Mouse (Mus musculus) mouse embryonic stem cell (cell line): ENCODE results near the gene Shisa7.
"Not testable (repeated sequence)": the region's sequence is repeated elsewhere in the genome, so short reads cannot be mapped to it uniquely, and the experiment has no call there.

ENCODE experiments used
- in situ Hi-C, 2 experiments: fragments of 300-500 bp; cut with MboI; formaldehyde crosslinking; loops; 1 replicate in 1 of 2; 3 replicates in 1 of 2; pipeline ENCODE4 v1.14.3; 2019 to 2020; ENCODE audit warnings: low sequenced_read_pairs in 2 of 2, low pct_unique_long_range_greater_than_20kb in 1 of 2, mixed read lengths in 1 of 2; ENCODE audit not compliant: unreplicated experiment in 1 of 2

Gene Shisa7

DNA sequence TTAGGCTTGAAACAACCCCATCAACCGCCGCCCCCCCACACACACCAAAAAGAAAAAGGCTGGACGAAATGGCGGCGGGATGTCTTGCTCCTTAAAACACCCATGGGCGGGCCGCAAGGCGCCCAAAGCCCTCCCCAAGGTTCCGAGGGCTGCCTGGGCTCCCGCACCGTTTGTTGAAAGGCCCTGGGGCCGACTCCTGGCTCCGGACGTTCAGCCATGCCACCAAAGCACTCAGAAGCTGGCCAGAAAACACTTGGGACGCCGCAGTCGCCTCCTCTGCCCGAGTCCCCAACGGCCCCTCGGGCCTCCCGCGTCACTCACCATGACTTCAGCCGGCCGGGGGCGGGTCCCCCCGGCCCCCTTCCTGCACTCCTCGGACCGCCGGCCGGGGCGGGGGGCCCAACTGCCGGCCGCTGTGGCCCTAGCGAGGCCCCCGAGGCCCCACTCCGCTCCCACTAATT lies 32.6 kb downstream of the Shisa7 start:
- in situ Hi-C loops = no loop called here

DNA sequence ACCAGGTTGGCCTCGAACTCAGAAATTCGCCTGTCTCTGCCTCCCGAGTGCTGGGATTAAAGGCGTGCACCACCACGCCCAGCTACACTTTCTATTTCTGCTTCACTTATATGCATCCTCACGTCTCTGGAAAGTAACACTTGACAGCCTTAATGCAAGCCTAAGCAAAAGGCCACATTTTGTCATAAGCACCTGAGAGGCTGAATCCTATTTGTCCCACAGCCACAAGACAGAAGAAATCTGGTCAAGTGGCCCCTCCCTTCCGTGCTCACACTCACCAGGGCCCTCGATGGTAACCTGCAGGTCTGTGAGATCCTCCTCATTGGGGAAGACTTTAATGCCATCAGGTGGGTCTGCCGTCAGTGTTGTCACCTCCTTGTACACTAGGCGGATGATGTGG lies 33.4 kb downstream of the Shisa7 start:
- in situ Hi-C loops = not testable (repeated sequence)

DNA sequence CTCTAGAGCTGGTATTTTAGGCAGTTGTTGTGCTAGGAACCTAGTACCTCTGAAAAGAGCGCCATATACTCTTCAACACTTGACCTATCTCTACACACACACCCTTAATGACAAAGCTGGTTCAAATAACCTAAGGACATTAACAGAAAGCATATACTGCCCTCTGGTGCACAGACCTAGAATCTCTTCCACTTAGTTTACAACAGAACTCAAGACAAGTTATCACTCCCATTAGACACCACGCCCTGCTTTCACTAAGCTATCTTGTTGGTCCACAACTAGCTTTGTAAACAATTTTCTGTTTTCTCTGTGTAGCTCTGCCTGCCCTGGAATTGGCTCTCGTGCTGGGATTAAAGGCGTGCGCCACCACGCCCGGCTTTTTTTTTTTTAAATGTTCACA lies 37.8 kb downstream of the Shisa7 start:
- in situ Hi-C loops = no loop called here

DNA sequence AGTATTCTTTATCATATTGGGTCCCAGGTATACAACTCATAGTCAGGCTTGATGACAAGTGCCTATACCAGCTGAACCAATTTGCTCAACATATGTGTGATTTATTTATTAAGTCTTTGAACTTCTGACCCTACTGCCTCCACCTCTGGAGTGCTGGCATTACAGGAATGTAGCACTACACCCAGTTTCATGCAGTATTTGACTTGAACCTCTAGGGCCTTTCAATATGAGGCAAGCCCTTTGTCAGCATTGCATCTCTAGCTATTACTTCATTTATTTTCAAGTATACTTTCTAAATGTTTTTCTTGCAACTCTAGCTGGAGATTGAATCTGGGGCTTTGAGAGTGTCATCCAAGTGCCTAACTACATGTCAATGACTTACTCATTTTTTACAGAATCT lies 42.2 kb downstream of the Shisa7 start:
- in situ Hi-C loops = no loop called here

DNA sequence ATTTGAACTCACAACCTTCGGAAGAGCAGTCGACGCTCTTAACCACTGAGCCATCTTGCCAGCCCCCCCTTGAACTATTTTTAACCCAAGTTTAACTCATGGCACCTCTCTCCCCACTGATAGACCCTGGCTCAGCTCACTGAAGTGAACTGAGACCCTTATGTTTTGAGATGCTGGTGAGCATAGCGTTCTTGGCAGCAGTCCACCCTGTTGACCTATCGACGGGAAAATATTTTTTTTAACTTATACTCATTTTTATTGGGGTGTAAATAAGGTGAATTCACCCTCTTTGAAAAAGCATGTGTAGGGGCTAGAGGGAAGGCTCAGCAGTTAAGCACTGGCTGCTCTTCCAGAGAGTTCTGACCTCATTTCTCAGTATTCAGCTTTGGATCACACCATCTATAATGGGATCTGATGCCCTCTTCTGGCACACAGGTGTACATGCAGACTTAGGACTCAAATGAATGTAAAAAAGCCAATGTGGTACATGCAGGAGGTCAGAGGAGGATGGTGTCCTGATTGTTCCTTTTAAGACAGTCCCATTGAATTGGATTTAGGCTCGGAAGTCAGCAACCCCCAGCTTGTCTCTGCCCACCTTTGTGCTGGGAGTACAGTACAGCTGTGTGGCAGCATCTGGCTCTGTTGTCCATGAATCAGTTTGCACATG lies 48.6 kb downstream of the Shisa7 start:
- in situ Hi-C loops = no loop called here

DNA sequence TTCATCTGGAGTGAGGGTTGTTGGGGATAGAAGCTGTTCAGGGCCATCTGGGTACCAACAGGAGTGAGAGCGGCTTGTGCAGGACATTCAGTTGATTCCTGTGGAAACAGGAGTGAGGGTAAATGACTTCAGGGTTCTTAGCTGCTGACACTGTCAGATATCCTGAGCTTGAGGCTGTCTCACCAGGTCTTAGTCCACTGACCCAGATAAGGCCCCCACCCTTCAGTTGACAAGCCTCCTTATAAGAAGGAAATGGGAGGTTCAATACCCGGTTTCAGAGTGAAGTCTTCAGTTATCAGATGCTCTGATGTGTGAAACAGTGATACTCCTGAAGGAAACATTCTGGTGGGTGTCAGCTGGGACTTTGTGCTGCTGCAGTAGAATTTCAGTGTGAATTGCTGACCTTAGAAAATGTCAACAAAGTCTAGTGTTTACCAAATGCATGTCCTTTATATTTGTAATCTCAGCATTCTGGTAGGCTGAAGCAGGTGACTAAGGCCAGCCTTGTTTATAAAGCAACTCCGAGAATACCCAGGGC lies 49.8 kb downstream of the Shisa7 start:
- in situ Hi-C loops = no loop called here

DNA sequence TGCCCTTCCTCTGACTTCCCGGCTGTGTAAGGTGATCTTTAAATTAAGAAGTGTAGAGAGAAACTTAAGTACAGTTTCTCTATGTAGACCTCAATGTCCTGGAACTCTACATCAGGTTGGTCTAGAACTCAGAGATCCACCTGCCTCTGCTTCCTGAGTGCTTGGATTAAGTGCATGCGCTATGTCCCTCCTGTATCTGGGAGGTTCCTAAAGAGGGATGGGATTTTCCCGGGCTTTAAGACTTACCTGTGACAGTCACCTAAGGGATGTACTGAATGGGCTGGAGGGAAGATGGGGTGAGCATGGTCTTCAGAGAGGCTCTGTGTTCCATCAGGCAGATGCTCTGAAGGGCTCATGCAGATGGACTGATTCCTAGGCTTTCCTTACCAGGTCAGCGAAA lies 50.8 kb downstream of the Shisa7 start:
- in situ Hi-C loops = no loop called here

DNA sequence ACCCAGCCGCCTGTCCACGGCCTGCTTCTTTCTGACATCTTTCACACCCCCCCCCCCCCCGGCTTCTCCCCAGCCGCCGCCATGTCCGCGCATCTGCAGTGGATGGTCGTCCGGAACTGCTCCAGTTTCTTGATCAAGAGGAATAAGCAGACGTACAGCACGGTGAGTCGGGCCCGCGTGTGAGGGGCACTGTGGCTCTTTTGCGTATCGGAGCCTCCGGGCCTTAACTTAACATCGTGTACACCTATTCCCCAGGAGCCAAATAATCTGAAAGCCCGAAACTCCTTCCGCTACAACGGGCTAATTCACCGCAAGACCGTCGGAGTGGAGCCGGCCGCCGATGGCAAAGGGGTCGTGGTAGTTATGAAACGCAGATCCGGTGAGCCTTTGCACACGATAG lies 51.2 kb downstream of the Shisa7 start:
- in situ Hi-C loops = not testable (repeated sequence)

DNA sequence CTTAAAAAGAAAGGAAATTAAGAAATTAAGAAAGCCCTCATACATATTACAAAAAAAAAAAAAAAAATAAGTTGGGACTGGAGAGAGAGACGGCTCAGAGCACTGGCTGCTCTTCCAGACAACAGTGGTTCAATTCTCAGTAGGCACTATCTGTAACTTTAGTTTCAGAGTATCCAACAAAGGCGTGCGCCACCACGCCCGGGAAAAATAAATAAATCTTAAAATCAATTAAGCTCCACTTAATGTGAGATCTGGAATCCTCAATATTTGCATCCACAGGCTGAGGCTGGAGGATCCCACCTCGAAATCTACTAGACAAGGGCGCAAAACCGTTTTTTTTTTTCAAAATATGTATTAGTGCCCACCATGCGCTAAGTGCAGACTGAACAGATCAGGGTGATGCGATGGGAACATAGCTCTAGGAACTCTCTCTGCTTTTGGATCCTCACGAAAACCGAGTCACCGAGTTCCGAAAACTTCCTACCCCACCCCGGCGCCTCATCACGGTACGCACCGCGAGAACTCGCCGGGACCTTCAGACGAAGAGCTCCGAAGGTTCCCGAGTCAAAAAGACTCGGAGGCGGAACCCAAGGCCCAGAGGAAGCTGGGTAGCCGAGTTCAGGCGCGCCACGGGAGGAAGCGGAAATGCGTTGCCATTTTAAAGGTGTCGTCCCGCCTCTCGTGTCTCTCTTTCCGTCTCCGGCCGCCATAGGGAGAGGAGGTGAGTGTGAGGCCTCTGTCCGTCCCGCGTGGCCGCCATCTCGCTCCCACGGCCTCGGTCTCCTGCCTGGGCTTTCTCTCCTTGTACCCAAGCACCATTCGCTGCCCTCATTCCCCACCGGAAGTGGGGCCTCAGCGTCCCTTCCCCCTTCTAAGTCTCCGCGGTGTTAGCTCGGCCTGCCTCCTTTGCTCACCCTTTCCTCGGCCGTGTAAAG lies 52.0 kb downstream of the Shisa7 start, which contains the start of gene Rpl28:
Gene Rpl28, plus strand, starts transcription at position 597 of the 935 bp plus-strand sequence.
- in situ Hi-C loops = no loop called here

DNA sequence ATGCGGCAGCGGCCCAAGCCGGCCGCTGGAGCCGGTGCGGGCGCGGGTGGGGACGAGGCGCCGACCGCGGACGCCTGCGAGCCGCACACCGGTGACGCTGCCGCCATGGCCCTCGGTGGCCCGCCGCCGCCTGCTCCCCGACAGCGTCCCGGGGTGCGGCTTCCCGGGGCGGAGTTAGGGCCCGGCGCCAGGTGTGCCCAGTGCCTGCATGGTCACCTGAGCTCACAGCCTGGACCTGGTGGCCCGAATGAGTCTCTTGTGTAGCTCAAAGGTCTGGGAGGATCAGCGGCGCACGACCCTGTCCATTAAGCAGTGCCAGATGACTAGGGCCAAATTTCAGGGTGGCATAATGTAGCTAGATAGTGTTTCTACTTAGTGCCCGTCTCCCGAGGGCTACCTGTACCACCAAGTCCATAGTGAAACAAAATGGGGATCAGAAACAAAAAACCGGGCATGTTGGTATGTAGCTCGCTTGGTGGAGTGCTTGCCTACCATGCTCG lies 55.0 kb downstream of the Shisa7 start, which contains the start of gene Tmem238:
Gene Tmem238, minus strand, starts transcription at position 221 of the 500 bp plus-strand sequence.
- in situ Hi-C loops = no loop called here

DNA sequence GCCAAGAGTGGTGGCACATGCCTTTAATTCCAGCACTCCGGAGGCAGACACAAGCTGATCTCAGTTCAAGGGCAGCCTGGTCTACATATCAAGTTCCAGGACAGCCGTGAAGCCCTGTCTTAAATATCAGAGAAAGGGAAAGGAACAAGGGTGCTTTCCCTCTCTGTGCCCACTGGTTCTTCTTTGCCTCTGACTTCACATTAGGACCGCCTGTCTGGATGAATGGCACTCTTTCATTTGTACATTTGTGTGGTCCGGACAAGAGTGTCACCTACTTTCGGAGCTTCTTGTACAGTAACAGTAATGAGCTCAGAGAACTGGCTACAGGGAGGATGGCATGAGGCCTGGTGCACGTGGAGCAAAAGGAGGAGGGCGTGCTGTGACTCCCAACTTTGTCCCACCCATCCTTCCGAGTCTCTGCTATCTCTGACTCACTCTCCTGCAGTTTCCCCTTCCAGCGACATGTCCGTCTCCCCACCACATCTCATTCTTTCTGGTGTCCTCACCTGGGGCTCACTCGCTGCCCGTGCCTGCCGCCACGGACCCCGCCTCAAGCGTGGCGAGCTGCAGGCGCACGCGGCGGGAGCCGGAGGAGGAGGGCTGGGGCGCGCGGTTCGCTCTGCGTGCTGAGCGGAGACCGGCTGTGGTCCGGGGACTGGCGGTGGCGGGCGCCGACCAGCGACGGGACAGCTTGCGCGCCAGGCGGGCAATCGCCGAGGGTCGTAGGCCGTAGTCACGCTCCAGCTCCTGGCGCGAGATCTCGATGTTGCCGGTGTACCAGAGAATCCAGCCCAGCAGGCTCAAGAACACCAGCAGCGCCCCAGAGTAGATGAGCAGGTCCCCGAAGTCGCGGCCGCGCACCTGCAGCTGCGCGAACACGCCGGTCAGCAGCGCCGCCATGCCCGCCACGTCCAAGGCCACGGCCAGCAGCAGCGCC lies 55.7 kb downstream of the Shisa7 start:
- in situ Hi-C loops = no loop called here

DNA sequence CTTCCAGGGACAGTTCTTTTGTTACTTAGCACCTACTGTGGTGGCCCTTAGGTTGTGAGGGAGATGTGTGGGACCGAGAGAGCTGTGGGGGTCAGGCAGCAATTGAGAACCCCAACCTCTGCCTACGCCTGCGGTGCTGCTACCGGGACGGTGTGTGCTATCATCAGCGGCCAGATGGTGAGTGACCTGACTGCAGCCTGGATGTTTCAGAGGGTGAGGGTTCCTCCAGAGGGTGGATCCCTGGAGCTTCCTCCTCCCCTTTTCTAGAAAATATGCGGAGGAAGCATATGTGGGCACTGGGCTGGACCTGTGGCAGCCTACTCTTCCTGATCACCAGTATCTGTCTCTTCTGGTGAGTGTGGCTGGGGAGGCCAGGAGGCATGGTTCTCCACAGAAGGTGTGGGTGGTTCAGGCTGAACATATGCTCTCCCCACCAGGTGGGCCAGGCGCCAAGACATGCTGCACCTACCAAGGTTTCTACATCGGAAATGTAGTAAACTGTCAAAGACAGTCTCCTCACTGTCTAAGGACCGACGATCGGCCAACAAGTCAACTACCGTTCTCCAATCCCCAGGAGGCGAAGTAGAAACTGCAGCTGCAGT lies 60.7 kb downstream of the Shisa7 start:
- in situ Hi-C loops = no loop called here

DNA sequence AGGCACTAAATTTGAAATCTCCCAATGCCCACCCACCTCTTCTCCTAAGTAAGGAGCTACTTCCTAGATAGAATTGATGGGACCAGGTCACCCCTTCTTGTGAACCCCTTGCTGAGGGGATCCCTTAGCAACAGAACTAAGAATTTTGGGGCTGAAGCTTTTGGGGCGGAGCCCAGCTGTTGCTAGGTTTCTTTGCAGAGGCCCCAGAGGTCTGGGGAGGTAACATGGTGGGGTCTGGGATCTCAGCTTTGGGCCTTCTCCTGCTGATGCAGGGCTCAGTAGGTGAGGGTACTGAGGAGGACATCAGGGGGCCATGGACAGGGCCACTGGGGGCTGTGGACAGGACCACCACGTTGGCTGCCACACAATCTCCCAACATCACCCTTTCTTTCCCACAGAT lies 61.7 kb downstream of the Shisa7 start, which contains the start of the genes Il11 and Tmem190:
Gene Il11, minus strand, starts transcription at position 101 of the 400 bp plus-strand sequence.
Gene Tmem190, plus strand, starts transcription at position 179 of the 400 bp plus-strand sequence.
- in situ Hi-C loops = no loop called here

DNA sequence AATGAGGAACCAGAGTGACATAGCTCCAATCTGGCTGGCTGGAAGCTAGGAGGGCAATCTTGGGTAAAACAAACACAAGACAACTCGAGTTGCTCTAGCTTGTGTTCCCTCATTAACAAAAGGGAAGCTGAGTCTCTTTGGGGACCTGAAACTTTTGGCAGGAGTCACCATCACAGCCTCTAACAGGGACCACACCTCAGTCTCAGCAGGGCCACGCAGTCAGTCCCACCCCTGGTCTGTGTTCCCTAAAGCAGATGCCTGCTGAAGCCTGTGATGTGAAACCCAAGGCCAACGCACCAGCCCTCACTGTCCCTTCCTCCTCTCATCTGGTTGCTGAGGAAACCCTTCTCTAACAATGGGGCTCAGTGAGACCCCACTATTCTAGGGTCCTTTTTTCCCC lies 62.4 kb downstream of the Shisa7 start:
- in situ Hi-C loops = no loop called here

DNA sequence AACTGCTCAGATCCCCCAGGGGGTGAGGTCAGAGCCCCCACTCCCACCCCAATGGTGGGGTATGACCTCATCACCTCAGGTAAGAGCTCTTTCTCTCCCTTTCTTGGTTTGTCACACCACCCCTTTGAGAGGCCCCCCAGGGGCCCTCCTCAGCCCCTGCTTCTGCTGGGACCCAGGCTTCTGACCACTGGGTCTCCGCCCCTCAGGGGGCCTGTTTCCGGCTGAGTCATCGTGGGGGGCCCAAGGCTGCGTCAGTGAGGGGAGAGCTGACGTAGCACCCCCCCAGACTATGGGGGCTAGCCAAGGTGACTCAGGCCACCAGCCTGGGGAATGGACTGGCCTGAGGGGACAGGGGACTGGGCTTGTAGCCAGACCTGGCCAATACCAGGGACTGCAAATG lies 64.6 kb downstream of the Shisa7 start:
- in situ Hi-C loops = no loop called here

DNA sequence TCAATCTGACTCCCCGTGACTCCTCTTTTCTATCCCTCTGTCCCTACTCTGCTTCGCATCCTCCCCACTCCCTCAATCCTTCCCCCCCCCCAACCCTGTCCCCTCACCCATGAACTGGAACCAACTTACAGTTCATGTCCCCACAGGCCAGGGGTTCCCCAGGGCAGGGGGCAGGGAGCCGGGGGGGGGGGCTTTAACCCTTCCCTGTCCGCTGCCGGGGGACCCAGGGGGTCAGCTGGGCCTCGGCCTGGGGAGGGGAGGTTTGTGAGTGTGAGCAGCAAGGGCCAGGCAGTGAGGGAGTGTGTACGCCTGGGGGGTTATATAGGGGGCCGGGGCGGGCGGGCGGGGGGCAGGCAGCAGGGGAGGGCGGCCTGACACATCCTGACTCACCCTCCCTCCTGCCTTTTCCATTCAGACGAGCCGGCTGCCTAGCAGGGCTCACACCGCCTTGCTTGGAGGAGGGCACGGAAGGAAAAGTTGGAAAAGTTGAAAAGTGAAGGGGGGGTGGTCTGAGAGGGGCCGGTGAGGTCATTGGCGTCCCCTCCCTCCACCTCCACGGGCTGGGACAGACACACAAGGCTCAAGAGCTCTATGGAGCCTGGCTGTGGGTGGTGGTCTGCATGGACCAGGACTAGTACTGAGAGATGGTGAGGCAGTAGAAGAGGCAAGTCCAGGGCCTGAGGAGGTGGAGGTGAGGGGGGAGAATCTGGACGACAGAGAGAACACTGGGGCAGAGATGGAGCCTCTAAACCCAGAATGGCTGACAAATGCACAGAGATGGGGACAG lies 66.5 kb downstream of the Shisa7 start:
- in situ Hi-C loops = no loop called here
